Mouse (Mus musculus): Measurements from ENCODE around the gene Heatr6. TPM values are rescaled to one million over a fixed set of nuclear protein-coding genes. Genes with fewer than 3 reads are reported as not detected.

Heatr6 gene
- 18.6 and 22.0 TPM in 2 replicates for polyA plus RNA-seq (2011; ENCODE audit: insufficient read length, low read depth, missing spikeins)

- H3K4me1 ChIP-seq (ENCODE audit: control insufficient read depth, insufficient read depth, low read length) = no peaks in the 10 kb centered on the region
- peak within 1 kb of the TSS; percentile 49 for H3K27ac ChIP-seq (ENCODE audit: insufficient read depth, low read length)
- no peak for TF ChIP-seq CTCF (IDR thresholded peaks at IDR 0.05; ENCODE audit: borderline replicate concordance, insufficient read depth, low read length)
- peak; percentile 66 for TF ChIP-seq POLR2A (IDR thresholded peaks at IDR 0.05; ENCODE audit: low read depth, low read length)
- H3K4me3 ChIP-seq (ENCODE audit: insufficient read depth, low read length) = peak within 1 kb of the TSS; percentile 78
Observed at GRCm38 (mm10) chr11:83753581-83754181, at the start of gene Heatr6. Gene Heatr6 (plus strand): TSS chr11:83753696.

- TF ChIP-seq CTCF (IDR thresholded peaks at IDR 0.05; ENCODE audit: borderline replicate concordance, insufficient read depth, low read length) (no peak), POLR2A (IDR thresholded peaks at IDR 0.05; ENCODE audit: low read depth, low read length) (no peak)
- H3K4me3 ChIP-seq (ENCODE audit: insufficient read depth, low read length) = no peak within 1 kb of the TSS
- no peak within 1 kb of the TSS for H3K27ac ChIP-seq (ENCODE audit: insufficient read depth, low read length)
- no peaks in the 10 kb centered on the region for H3K4me1 ChIP-seq (ENCODE audit: control insufficient read depth, insufficient read depth, low read length)
Observed at GRCm38 (mm10) chr11:83703705-83704104, 49.8 kb upstream of the Heatr6 start, which contains the start of gene Wfdc17. Gene Wfdc17 (plus strand): TSS chr11:83703991.

- Histone ChIP-seq H3K4me1 (ENCODE audit: control insufficient read depth, insufficient read depth, low read length) (no peaks in the 10 kb centered on the region), H3K27ac (ENCODE audit: insufficient read depth, low read length) (no peak within 1 kb of the TSS)
- TF ChIP-seq CTCF (IDR thresholded peaks at IDR 0.05; ENCODE audit: borderline replicate concordance, insufficient read depth, low read length) = no peak
- no peak for TF ChIP-seq POLR2A (IDR thresholded peaks at IDR 0.05; ENCODE audit: low read depth, low read length)
Observed at GRCm38 (mm10) chr11:83708715-83709114, 44.8 kb upstream of the Heatr6 start, which contains the start of gene Wfdc18. Gene Wfdc18 (plus strand): TSS chr11:83709015.

GRCm38 (mm10) chr11:83709683-83710082 is 43.8 kb upstream of the Heatr6 start:
- TF ChIP-seq POLR2A (IDR thresholded peaks at IDR 0.05; ENCODE audit: low read depth, low read length) (no peak), CTCF (IDR thresholded peaks at IDR 0.05; ENCODE audit: borderline replicate concordance, insufficient read depth, low read length) (no peak)
- H3K4me1 ChIP-seq (ENCODE audit: control insufficient read depth, insufficient read depth, low read length) = no peaks in the 10 kb centered on the region
- H3K27ac ChIP-seq (ENCODE audit: insufficient read depth, low read length) = no peak overlapping the region
- no peak overlapping the region for H3K4me3 ChIP-seq (ENCODE audit: insufficient read depth, low read length)

More at GRCm38 (mm10) chr11:83708715-83709114, 44.8 kb upstream of the Heatr6 start, which contains the start of gene Wfdc18:
- H3K4me3 ChIP-seq (ENCODE audit: insufficient read depth, low read length) = no peak within 1 kb of the TSS

- Histone ChIP-seq H3K4me1 (ENCODE audit: control insufficient read depth, insufficient read depth, low read length) (no peaks in the 10 kb centered on the region), H3K27ac (ENCODE audit: insufficient read depth, low read length) (no peak overlapping the region), H3K4me3 (ENCODE audit: insufficient read depth, low read length) (no peak overlapping the region)
- TF ChIP-seq CTCF (IDR thresholded peaks at IDR 0.05; ENCODE audit: borderline replicate concordance, insufficient read depth, low read length) = no peak
- TF ChIP-seq POLR2A (IDR thresholded peaks at IDR 0.05; ENCODE audit: low read depth, low read length) = no peak
Observed at GRCm38 (mm10) chr11:83712671-83713070, 40.8 kb upstream of the Heatr6 start.

- no peak overlapping the region for H3K27ac ChIP-seq (ENCODE audit: insufficient read depth, low read length)
- H3K4me3 ChIP-seq (ENCODE audit: insufficient read depth, low read length) = no peak overlapping the region
- no peaks in the 10 kb centered on the region for H3K4me1 ChIP-seq (ENCODE audit: control insufficient read depth, insufficient read depth, low read length)
- TF ChIP-seq POLR2A (IDR thresholded peaks at IDR 0.05; ENCODE audit: low read depth, low read length) = no peak
- TF ChIP-seq CTCF (IDR thresholded peaks at IDR 0.05; ENCODE audit: borderline replicate concordance, insufficient read depth, low read length) = no peak
Observed at GRCm38 (mm10) chr11:83713925-83714324, 39.6 kb upstream of the Heatr6 start.

- Histone ChIP-seq H3K4me1 (ENCODE audit: control insufficient read depth, insufficient read depth, low read length) (no peaks in the 10 kb centered on the region), H3K4me3 (ENCODE audit: insufficient read depth, low read length) (no peak overlapping the region), H3K27ac (ENCODE audit: insufficient read depth, low read length) (no peak overlapping the region)
- TF ChIP-seq CTCF (IDR thresholded peaks at IDR 0.05; ENCODE audit: borderline replicate concordance, insufficient read depth, low read length) (no peak), POLR2A (IDR thresholded peaks at IDR 0.05; ENCODE audit: low read depth, low read length) (no peak)
Observed at GRCm38 (mm10) chr11:83717042-83717665, 36.3 kb upstream of the Heatr6 start.

- no peak for TF ChIP-seq CTCF (IDR thresholded peaks at IDR 0.05; ENCODE audit: borderline replicate concordance, insufficient read depth, low read length)
- no peak for TF ChIP-seq POLR2A (IDR thresholded peaks at IDR 0.05; ENCODE audit: low read depth, low read length)
- Histone ChIP-seq H3K27ac (ENCODE audit: insufficient read depth, low read length) (no peak overlapping the region), H3K4me3 (ENCODE audit: insufficient read depth, low read length) (no peak overlapping the region), H3K4me1 (ENCODE audit: control insufficient read depth, insufficient read depth, low read length) (no peaks in the 10 kb centered on the region)
Observed at GRCm38 (mm10) chr11:83720766-83721165, 32.7 kb upstream of the Heatr6 start.

GRCm38 (mm10) chr11:83728757-83729432 is 24.6 kb upstream of the Heatr6 start:
- H3K27ac ChIP-seq (ENCODE audit: insufficient read depth, low read length) = no peak overlapping the region
- peaks cover 11% of the 10 kb centered on the region; the same call in 1 of the 2 replicates for H3K4me1 ChIP-seq (ENCODE audit: control insufficient read depth, insufficient read depth, low read length)
- H3K4me3 ChIP-seq (ENCODE audit: insufficient read depth, low read length) = no peak overlapping the region
- TF ChIP-seq CTCF (IDR thresholded peaks at IDR 0.05; ENCODE audit: borderline replicate concordance, insufficient read depth, low read length) (no peak), POLR2A (IDR thresholded peaks at IDR 0.05; ENCODE audit: low read depth, low read length) (no peak)
